ENCODE assay signal across 8 mouse cellular contexts in the genomic region with DNA sequence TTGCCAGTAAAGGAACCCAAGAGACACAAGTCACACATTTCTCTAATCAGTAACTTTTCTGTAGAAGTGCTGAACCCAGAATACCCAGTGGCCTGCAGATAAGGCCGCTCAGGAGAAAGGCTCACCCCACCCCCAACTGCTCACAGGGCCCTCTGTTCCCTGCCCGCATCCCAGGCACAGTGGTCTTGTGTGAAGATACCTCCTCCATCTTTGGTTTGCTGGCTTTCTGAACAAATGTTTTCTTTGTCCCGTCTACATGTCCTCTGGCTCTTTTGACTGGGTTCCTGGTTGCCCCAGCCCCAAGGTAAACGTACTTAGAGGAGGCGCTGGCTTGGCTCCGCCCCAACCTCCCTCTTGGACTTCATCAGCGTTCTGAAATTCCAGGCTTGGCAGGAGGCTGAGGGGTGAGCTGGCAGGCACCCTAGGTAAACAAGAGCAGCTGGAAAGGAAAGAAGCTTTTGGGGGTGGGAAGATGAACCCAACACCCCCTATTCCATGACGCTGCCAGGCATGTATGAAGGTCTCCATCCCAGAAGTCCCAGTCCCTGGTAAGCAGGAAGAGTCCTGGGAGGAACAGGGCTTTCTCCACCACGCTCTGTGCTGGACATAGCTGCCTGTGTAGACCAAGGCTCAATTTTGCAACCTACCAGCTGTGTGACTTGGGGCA. TPM values are rescaled to one million over a fixed set of nuclear protein-coding genes. Genes with fewer than 3 reads are reported as not detected.
DNase-seq lines count a peak whose midpoint lies in the region.

No protein-coding gene starts in this region.

- DNase-seq in right cerebral cortex, postnatal 4 days: peak; percentile 28
- DNase-seq in right cerebral cortex, postnatal 25 days: no peak
- DNase-seq in gastrocnemius, postnatal 14 days: peak; percentile 63
- peak; percentile 97 for DNase-seq in kidney, adult 9 months
- peak; percentile 87 for DNase-seq in lung, postnatal 10 days
- no peak for DNase-seq in frontal cortex, postnatal 25 days (ENCODE audit: low spot score in 2 of 2)
- no peak for DNase-seq in cerebellum, adult 9-10 months
- DNase-seq in layer of hippocampus, adult 8-10 months (ENCODE audit: low spot score in 2 of 2): no peak

- intact Hi-C loops in gastrocnemius, postnatal 14 days (cut with DNase I; ENCODE audit: low total_unique reads): no loop called here

RNA-seq across cellular contexts. Expression of gene Tgm2, which starts 32.5 kb away (rescaled TPM):
- 10 to 100 TPM; 48.4 to 50.2 TPM for total RNA-seq in gastrocnemius, postnatal 14 days (2021)
- total RNA-seq in layer of hippocampus, adult 8-10 months (2022): 10 to 100 TPM in 3 of 4 experiments, 1 to 10 TPM in 1; 9.1 to 14.2 (median 12.7) TPM

Comparison
In these comparisons a context has a peak if more than half of its experiments do, and no peak if none do; other contexts are left out.
1. DNase-seq: peak in right cerebral cortex, postnatal 4 days (single experiment), gastrocnemius, postnatal 14 days (single experiment), kidney, adult 9 months (single experiment) and lung, postnatal 10 days (single experiment); none in right cerebral cortex, postnatal 25 days (single experiment), frontal cortex, postnatal 25 days (0 of 2), cerebellum, adult 9-10 months (single experiment) and layer of hippocampus, adult 8-10 months (0 of 2).